Mouse (Mus musculus) embryonic facial prominence, embryonic 12.5 days (tissue): ENCODE measurements at regions not wholly inside any gene's neighbourhood (a gene's known extent, or its start where the extent isn't known, plus 50 kb on each side); places are given as distances from the start of the nearest gene placed in this dataset.

Experiments used
- ATAC-seq: fragments of 200-750 bp; cut with Nextera tagmentation; 2 replicates; pipeline ENCODE4 v1.8.0; 2017; ENCODE audit not compliant: insufficient number of reproducible peaks, insufficient read depth, low FRiP score, low TSS enrichment
- H3K27ac ChIP-seq: fragments of 300-500 bp; sonication (generic); 2 replicates; pipeline ENCODE4 v1.5.1; 2016; ENCODE audit warnings: mild to moderate bottlenecking
- H3K27me3 ChIP-seq: fragments of 300-500 bp; sonication (generic); 2 replicates; pipeline ENCODE4 v1.6.1; 2016; ENCODE audit warnings: mild to moderate bottlenecking, moderate library complexity
- H3K36me3 ChIP-seq: fragments of 300-500 bp; sonication (generic); 2 replicates; pipeline ENCODE4 v1.6.1; 2016; ENCODE audit warnings: mild to moderate bottlenecking
- H3K4me1 ChIP-seq: fragments of 300-500 bp; sonication (generic); 2 replicates; pipeline ENCODE4 v1.6.1; 2016
- H3K4me2 ChIP-seq: fragments of 300-500 bp; sonication (generic); replicated peaks from 2 replicates; pipeline ENCODE4 v1.6.1; 2016; ENCODE audit warnings: mild to moderate bottlenecking, moderate library complexity
- H3K4me3 ChIP-seq: fragments of 300-500 bp; sonication (generic); 2 replicates; pipeline ENCODE4 v1.5.1; 2016; ENCODE audit warnings: mild to moderate bottlenecking
- H3K9ac ChIP-seq: fragments of 300-500 bp; sonication (generic); 2 replicates; pipeline ENCODE4 v1.6.1; 2016; ENCODE audit warnings: mild to moderate bottlenecking, moderate library complexity
- H3K9me3 ChIP-seq: fragments of 300-500 bp; sonication (generic); 2 replicates; pipeline ENCODE4 v1.6.1; 2016; ENCODE audit warnings: mild to moderate bottlenecking, moderate library complexity
- WGBS: fragments of 180-500 bp; shearing (Covaris S2); methylation state at CpG from one replicate; pipeline ENCODE4 v1.1.7; 2016; 5-methylcytosine and 5-hydroxymethylcytosine counted together

DNA sequence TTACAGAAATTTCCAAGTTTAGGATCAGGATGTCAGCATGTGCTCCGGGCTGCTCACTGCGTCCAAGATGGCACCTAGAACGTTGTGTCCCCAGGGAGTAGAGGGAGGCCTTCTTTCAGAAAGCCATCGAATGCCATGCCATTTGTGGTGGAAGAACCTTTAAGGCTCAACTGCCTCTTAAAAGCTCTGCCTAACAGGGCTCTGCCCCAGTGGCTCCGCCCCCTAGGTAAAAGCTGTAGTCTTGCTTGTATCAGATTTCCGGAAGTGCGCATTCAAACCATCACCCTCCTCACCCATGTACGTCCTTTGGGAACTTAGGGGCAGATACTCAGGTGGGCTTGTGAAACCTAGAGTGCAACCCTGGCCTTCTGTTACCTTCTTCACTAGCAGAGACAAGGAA is 54.0 kb upstream of the Psmd7 start:
- no peak for ATAC-seq
- no peak overlapping the region for H3K27ac ChIP-seq
- H3K9ac ChIP-seq = no peak overlapping the region
- no peaks in the 10 kb centered on the region for H3K4me1 ChIP-seq
- H3K27me3 ChIP-seq = no peaks in the 10 kb centered on the region
- 75% methylated on average over 8 of the region's 8 CpGs for WGBS
- H3K4me3 ChIP-seq = no peak overlapping the region
- H3K36me3 ChIP-seq = no peaks in the 10 kb centered on the region
- H3K4me2 ChIP-seq = no peak overlapping the region
- H3K9me3 ChIP-seq = no peaks in the 10 kb centered on the region

DNA sequence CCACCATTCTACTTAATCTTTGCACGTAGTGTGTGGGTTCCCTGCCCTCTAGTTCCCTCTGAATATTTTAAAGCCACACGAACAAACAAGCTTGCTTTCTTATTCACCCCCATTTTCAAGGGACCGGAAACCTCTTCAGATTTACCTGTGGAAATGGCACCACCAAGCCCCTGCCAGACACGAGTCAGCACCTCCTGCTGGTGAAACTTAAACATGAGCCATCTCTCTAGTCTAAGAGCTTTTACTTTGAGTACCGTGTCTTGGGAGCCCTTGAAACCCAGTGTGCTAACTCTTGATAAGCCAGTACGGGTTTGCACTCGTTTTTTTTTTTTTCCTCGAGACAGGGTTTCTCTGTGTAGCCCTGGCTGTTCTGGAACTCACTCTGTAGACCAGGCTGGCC is 59.7 kb upstream of the Psmd7 start:
- no peaks in the 10 kb centered on the region for H3K36me3 ChIP-seq
- H3K27me3 ChIP-seq = no peaks in the 10 kb centered on the region
- 78% methylated on average over 8 of the region's 8 CpGs for WGBS
- no peak overlapping the region for H3K4me3 ChIP-seq
- H3K4me2 ChIP-seq = no peak overlapping the region
- H3K4me1 ChIP-seq = no peaks in the 10 kb centered on the region
- no peaks in the 10 kb centered on the region for H3K9me3 ChIP-seq
- H3K27ac ChIP-seq = no peak overlapping the region
- ATAC-seq = no peak
- H3K9ac ChIP-seq = no peak overlapping the region

DNA sequence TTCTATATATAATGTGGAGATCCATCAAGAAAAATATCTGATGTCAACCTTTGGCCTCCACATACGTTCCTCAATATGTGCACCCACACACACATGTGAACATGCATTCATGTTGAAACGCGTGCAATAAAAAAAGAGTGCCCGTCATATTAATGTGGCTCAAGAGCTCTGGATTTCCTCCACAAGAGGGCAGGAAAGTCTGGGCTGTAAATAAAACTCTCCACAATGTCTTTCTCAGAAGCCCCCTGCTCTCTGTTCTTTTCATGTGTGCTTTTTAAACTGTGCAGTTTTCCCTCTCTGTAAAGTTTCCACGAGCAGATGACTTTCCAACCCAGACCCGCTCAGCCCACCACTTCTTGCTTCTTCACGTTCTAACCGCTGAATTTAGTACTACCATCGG is 62.0 kb upstream of the Psmd7 start:
- H3K9ac ChIP-seq = no peak overlapping the region
- H3K4me1 ChIP-seq = no peaks in the 10 kb centered on the region
- WGBS = 88% methylated on average over 9 of the region's 9 CpGs
- H3K27me3 ChIP-seq = no peaks in the 10 kb centered on the region
- H3K9me3 ChIP-seq = no peaks in the 10 kb centered on the region
- no peak overlapping the region for H3K4me2 ChIP-seq
- no peak overlapping the region for H3K4me3 ChIP-seq
- no peak for ATAC-seq
- no peak overlapping the region for H3K27ac ChIP-seq
- H3K36me3 ChIP-seq = no peaks in the 10 kb centered on the region

DNA sequence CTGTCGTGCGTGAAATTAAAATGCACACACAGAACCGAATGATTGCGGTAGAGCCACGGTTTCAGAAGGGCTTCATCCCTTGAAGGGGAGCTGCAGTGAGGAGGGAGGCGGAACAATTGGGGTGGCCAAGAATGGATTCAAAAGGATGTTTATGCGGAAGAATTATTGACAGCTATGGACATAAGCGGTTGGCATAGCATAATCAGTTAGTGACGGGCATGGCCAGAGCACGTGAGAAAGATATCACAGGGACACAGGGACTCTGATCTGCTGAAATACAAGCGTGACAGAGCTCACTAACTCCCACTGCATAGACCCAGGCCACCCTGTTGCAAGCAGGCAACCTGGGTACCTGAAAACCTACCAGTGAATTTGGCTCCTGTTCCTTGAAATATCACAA is 63.2 kb upstream of the Psmd7 start:
- WGBS = 81% methylated on average over 11 of the region's 11 CpGs

DNA sequence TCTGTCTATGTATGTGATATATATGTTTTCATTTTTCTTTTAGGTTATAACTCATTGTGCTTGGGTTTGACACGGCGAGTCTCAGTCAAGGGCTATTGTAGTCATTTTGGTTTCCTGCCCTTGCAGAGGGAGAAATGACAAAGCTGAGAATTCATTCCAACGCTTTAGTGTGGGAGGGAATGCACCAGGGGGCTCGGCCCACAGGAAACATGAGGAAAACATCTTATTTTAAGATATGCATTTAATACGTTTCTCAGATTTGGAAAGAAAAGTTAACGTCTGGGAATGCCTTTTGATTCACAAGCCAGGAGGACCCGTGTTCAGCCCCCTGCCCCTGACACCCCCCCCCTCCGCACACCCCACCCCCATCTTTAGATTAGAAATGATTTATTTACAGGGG is 64.0 kb upstream of the Psmd7 start:
- no peak for ATAC-seq
- no peak overlapping the region for H3K9ac ChIP-seq
- no peaks in the 10 kb centered on the region for H3K4me1 ChIP-seq
- H3K9me3 ChIP-seq = no peaks in the 10 kb centered on the region
- 72% methylated on average over 8 of the region's 8 CpGs for WGBS
- no peaks in the 10 kb centered on the region for H3K27me3 ChIP-seq
- H3K27ac ChIP-seq = no peak overlapping the region
- H3K4me3 ChIP-seq = no peak overlapping the region
- H3K36me3 ChIP-seq = no peaks in the 10 kb centered on the region
- H3K4me2 ChIP-seq = no peak overlapping the region

More for the DNA sequence above, 63.2 kb upstream of the Psmd7 start:
- H3K36me3 ChIP-seq = no peaks in the 10 kb centered on the region
- H3K9me3 ChIP-seq = no peaks in the 10 kb centered on the region
- H3K9ac ChIP-seq = no peak overlapping the region
- ATAC-seq = no peak
- H3K4me3 ChIP-seq = no peak overlapping the region
- H3K4me1 ChIP-seq = no peaks in the 10 kb centered on the region
- H3K27ac ChIP-seq = no peak overlapping the region
- no peaks in the 10 kb centered on the region for H3K27me3 ChIP-seq
- H3K4me2 ChIP-seq = no peak overlapping the region

DNA sequence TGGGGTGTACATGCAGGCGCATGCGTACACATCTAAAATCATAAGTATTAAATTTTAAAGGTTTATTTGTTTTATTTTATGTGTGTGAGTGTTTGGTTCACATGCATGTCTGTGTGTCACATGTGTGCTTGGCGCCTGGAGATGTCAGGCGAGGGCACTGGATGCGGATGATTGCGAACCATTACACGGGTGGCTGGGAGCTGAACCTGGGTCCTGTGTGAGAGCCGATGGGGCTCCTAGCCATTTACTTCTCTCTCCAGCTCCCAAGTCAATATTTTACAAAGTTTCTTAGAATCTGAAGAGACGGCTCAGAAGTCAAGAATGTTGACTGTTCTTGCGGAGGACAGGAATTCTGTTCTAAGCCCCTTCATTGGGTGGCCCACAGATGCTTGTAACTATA is 65.4 kb upstream of the Psmd7 start:
- Histone ChIP-seq H3K9ac (no peak overlapping the region), H3K36me3 (no peaks in the 10 kb centered on the region), H3K27me3 (no peaks in the 10 kb centered on the region), H3K4me2 (no peak overlapping the region), H3K27ac (no peak overlapping the region), H3K4me1 (no peaks in the 10 kb centered on the region), H3K9me3 (no peaks in the 10 kb centered on the region), H3K4me3 (no peak overlapping the region)
- WGBS = 86% methylated on average over 10 of the region's 10 CpGs
- ATAC-seq = no peak

DNA sequence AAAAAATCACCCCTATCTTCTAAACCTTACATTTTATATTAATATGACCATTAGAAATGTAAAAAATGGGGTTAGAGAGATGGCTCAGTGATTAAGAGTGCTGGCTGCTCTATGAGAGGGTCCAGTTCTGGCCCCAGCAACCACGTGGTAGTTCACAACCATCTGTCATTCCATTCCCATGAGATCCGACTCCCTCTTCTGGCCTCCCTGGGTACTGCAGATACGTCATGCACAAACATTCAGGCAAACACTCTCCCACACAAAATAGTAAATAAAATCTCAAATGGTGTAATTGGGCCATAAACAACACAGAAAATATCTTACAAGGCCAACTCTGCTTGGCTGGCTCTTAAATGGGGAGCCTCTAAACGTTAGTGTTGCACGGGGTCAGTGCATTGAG is 68.4 kb upstream of the Psmd7 start:
- WGBS = 78% methylated on average over 5 of the region's 5 CpGs
- Histone ChIP-seq H3K4me2 (no peak overlapping the region), H3K36me3 (no peaks in the 10 kb centered on the region), H3K27me3 (no peaks in the 10 kb centered on the region), H3K9ac (no peak overlapping the region), H3K9me3 (no peaks in the 10 kb centered on the region), H3K27ac (no peak overlapping the region), H3K4me1 (no peaks in the 10 kb centered on the region), H3K4me3 (no peak overlapping the region)
- no peak for ATAC-seq

DNA sequence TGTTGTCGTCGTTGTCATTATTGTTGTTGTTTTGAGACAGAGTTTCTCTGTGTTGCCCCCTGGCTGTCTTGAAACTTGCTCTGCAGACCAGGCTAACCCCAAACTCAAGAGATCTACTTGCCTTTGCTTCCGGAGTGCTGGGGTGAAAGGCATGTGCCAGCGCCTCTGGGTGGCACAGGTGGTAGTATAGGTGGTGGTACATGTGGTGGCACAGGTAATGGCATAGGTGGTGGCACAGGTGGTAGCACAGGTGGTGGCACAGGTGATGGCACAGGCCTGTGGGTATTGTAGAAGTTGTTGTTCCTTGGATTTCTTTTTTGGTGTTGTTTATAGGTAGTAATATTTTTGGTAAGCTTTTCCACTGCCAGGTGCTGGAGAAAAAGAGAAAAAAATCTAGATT is 69.5 kb upstream of the Psmd7 start:
- Histone ChIP-seq H3K9me3 (no peaks in the 10 kb centered on the region), H3K4me3 (no peak overlapping the region), H3K36me3 (no peaks in the 10 kb centered on the region), H3K4me2 (no peak overlapping the region), H3K9ac (no peak overlapping the region), H3K4me1 (no peaks in the 10 kb centered on the region), H3K27me3 (no peaks in the 10 kb centered on the region), H3K27ac (no peak overlapping the region)
- no peak for ATAC-seq
- WGBS = 87% methylated on average over 4 of the region's 4 CpGs

DNA sequence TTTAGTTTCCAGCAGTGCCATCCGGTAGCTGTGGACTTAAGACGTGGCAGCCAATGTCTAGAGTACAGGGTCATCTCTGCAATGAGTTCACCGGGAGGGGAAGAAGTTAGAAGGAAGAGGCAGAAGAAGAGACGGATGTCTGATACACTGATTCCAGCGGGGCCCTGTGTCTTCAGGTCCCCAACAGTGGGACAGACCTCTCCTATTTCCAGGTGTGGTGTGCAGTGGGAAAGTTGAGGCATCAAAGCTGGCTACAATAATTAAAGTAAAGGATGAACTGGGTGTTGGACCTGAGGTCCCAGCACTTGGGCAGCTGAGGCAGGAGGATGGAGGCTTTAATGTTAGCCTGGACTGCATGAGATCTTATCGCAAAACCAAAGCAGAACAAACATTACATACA is 70.1 kb upstream of the Psmd7 start:
- WGBS = 93% methylated on average over 6 of the region's 6 CpGs
- no peaks in the 10 kb centered on the region for H3K9me3 ChIP-seq

DNA sequence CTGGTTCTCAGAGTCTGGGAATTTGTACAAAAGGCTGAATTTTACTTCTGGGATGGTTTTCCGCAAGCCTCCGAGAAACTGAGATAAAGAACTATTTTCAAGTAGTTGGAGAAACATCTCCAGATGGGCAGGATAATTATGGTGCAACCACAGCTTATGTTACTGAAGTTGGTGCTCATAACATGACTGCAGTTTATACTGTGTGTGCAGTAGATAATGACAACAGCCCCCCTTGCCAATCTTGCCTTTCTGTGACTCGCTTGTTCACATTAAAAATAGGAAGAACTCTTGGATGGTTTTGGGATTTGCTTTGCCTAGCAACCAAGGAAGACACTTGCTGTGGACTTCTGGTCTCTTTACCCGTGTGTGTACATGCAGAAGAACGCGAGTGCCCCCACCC is 72.4 kb upstream of the Psmd7 start:
- H3K36me3 ChIP-seq = no peaks in the 10 kb centered on the region
- no peak for ATAC-seq
- WGBS = 91% methylated on average over 6 of the region's 6 CpGs
- no peak overlapping the region for H3K9ac ChIP-seq
- H3K27me3 ChIP-seq = no peaks in the 10 kb centered on the region
- no peaks in the 10 kb centered on the region for H3K4me1 ChIP-seq
- H3K4me2 ChIP-seq = no peak overlapping the region
- H3K9me3 ChIP-seq = no peaks in the 10 kb centered on the region
- no peak overlapping the region for H3K4me3 ChIP-seq
- H3K27ac ChIP-seq = no peak overlapping the region

More for the DNA sequence above, 70.1 kb upstream of the Psmd7 start:
- ATAC-seq = no peak
- no peaks in the 10 kb centered on the region for H3K4me1 ChIP-seq
- no peak overlapping the region for H3K4me3 ChIP-seq
- no peaks in the 10 kb centered on the region for H3K27me3 ChIP-seq
- H3K9ac ChIP-seq = no peak overlapping the region
- no peak overlapping the region for H3K27ac ChIP-seq
- H3K4me2 ChIP-seq = no peak overlapping the region
- H3K36me3 ChIP-seq = no peaks in the 10 kb centered on the region

DNA sequence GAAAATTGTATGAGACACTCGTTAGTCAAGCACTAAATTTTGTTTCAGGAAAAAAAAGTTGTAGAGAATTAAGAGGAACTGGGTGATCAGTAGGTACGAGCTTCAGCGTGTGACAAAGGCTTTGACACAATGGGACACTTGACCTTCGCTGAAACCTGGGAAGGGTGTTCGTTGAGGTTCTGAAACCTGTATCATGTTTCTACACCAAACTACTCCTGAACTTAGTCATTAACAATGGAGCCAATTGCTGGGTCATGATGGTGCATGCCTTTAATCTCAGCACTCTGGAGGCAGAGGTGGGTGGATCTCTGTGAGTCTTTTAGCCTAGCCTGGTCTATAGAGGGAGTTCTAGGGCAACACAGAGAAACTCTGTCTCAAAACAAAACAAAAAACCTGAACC is 81.3 kb upstream of the Psmd7 start:
- no peak for ATAC-seq
- Histone ChIP-seq H3K27ac (no peak overlapping the region), H3K4me1 (peaks cover 3% of the 10 kb centered on the region; the same call in 1 of the 2 replicates), H3K9me3 (no peaks in the 10 kb centered on the region), H3K9ac (no peak overlapping the region), H3K36me3 (no peaks in the 10 kb centered on the region), H3K4me3 (no peak overlapping the region), H3K27me3 (0 out of 2 replicates have a peak, but pooled peaks cover 6% of the 10 kb centered on the region), H3K4me2 (no peak overlapping the region)
- 76% methylated on average over 5 of the region's 5 CpGs for WGBS

DNA sequence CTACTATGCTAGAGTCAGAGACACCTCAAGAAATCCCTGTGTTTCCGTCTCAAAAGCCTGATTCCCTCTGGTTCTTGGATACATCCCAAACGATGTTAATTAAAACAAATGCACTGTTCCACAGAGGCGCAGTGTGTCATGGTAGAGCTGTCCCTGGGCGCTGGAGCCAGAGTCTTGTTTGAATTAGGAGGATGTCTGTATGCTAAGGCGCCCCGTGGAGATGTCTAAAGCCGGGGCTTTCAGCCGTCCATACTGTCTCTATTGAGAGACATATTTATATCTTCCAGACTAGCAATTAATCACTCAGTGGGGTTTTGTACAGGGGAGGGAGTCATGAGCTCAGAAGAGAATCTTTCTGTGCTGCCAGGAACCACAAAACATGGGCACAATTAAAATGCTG is 83.2 kb upstream of the Psmd7 start:
- Histone ChIP-seq H3K4me2 (no peak overlapping the region), H3K4me1 (peaks cover 3% of the 10 kb centered on the region; the same call in 1 of the 2 replicates), H3K4me3 (no peak overlapping the region), H3K9ac (no peak overlapping the region), H3K36me3 (no peaks in the 10 kb centered on the region), H3K27me3 (0 out of 2 replicates have a peak, but pooled peaks cover 6% of the 10 kb centered on the region), H3K27ac (no peak overlapping the region), H3K9me3 (no peaks in the 10 kb centered on the region)
- no peak for ATAC-seq
- 42% methylated on average over 8 of the region's 8 CpGs for WGBS

DNA sequence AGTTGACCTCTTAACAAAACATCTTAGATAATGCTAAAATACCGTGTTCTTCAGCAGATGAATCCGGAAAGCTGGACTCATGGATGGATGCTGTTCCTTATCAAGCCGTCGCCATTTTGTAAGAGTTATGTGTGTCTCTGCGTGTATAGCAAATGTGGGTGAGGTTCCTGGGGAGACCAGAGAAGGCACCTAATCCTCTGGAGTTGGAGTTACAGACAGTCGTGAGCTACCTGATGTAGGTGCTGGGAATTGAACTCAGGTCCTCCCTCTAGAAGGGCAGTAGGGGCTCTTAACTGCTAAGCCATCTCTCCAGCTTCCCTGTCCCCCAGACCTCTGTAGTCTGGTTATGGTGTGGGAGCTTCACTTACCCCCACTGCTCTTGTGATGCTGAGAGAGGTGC is 84.4 kb upstream of the Psmd7 start:
- H3K4me2 ChIP-seq = no peak overlapping the region
- H3K9ac ChIP-seq = no peak overlapping the region
- 0 out of 2 replicates have a peak, but pooled peaks cover 6% of the 10 kb centered on the region for H3K27me3 ChIP-seq
- no peaks in the 10 kb centered on the region for H3K9me3 ChIP-seq
- H3K36me3 ChIP-seq = no peaks in the 10 kb centered on the region
- H3K27ac ChIP-seq = no peak overlapping the region
- 89% methylated on average over 6 of the region's 6 CpGs for WGBS
- H3K4me1 ChIP-seq = peaks cover 3% of the 10 kb centered on the region; the same call in 1 of the 2 replicates
- no peak overlapping the region for H3K4me3 ChIP-seq
- no peak for ATAC-seq
